Mouse (Mus musculus) midbrain, embryonic 13.5 days (tissue): ENCODE data around the gene Acbd7. TPM values are rescaled to one million over a fixed set of nuclear protein-coding genes. Genes with fewer than 3 reads are reported as not detected.

Source experiments
- polyA plus RNA-seq: library from polyadenylated mRNA; unstranded; fragments of >200 nt; fragmentation: Nextera tagmentation; extraction: Ambion mirVana; gene quantifications from 2 replicates; pipeline ENCODE4 v1.2.1, GENCODE M21; 2015

Gene Acbd7
- polyA plus RNA-seq, 1 experiment from 2014 or later = 1.2 TPM

Other genes with a start within 250 kb of the Acbd7 start
- 44.2 and 47.9 TPM in 2 replicates for gene Fam171a1, start 221.9 kb upstream of the Acbd7 start, polyA plus RNA-seq
- 90.2 and 102 TPM in 2 replicates for gene Nmt2, start 52.0 kb upstream of the Acbd7 start, polyA plus RNA-seq
- gene Rpp38, start 3.5 kb upstream of the Acbd7 start, polyA plus RNA-seq = 12.8 and 14.7 TPM in 2 replicates
- gene Olah, start 61.0 kb downstream of the Acbd7 start, polyA plus RNA-seq = not detected in 2 replicates
- gene Meig1, start 86.5 kb downstream of the Acbd7 start, polyA plus RNA-seq = 2.1 TPM in 2 replicates
- 9.2 and 9.6 TPM in 2 replicates for gene Dclre1c, start 88.0 kb downstream of the Acbd7 start, polyA plus RNA-seq
- gene Suv39h2, start 138.9 kb downstream of the Acbd7 start, polyA plus RNA-seq = 15.3 and 16.6 TPM in 2 replicates
- 8.2 and 9.8 TPM in 2 replicates for gene Gm45902, start 176.6 kb downstream of the Acbd7 start, polyA plus RNA-seq
- 72.5 and 84.2 TPM in 2 replicates for gene Hspa14, start 176.6 kb downstream of the Acbd7 start, polyA plus RNA-seq
- 0.13 and 0.31 TPM in 2 replicates for gene Cdnf, start 176.9 kb downstream of the Acbd7 start, polyA plus RNA-seq
- 39.1 and 39.4 TPM in 2 replicates for gene Fam107b, start 234.3 kb downstream of the Acbd7 start, polyA plus RNA-seq